Mouse (Mus musculus): ENCODE measurements around the gene Adgrb3. TPM values are rescaled to one million over a fixed set of nuclear protein-coding genes. Genes with fewer than 3 reads are reported as not detected.
"Not testable (repeated sequence)": the region's sequence is repeated elsewhere in the genome, so short reads cannot be mapped to it uniquely, and the experiment has no call there.

Gene Adgrb3
- polyA plus RNA-seq, 1 experiment: 54.7 TPM

- H3K27me3 ChIP-seq (ENCODE audit: control insufficient read depth, insufficient read depth, low read length): no peaks in the 10 kb centered on the region
- 78% methylated on average over 1 of the region's 1 CpGs for WGBS
- TF ChIP-seq POLR2A (IDR thresholded peaks at IDR 0.05; ENCODE audit: borderline replicate concordance, insufficient read depth, low read length): no peak
- TF ChIP-seq CTCF (IDR thresholded peaks at IDR 0.05; ENCODE audit: borderline replicate concordance, insufficient read depth, low read depth, low read length): no peak
Measured at GRCm38 (mm10) chr1:25652717-25653116, 176.8 kb downstream of the Adgrb3 start.

GRCm38 (mm10) chr1:25644256-25644655 is 185.3 kb downstream of the Adgrb3 start:
- TF ChIP-seq POLR2A (IDR thresholded peaks at IDR 0.05; ENCODE audit: borderline replicate concordance, insufficient read depth, low read length) (no peak), CTCF (IDR thresholded peaks at IDR 0.05; ENCODE audit: borderline replicate concordance, insufficient read depth, low read depth, low read length) (no peak)
- Histone ChIP-seq H3K4me3 (replicated peaks; ENCODE audit: insufficient read depth, low read depth, low read length) (no peak overlapping the region), H3K4me1 (ENCODE audit: control insufficient read depth, insufficient read depth, low read length) (no peaks in the 10 kb centered on the region), H3K27ac (ENCODE audit: insufficient read depth, low read length) (no peak overlapping the region), H3K27me3 (ENCODE audit: control insufficient read depth, insufficient read depth, low read length) (no peaks in the 10 kb centered on the region)
- 86% methylated on average over 5 of the region's 5 CpGs for WGBS
- DNase-seq: no peak

More at GRCm38 (mm10) chr1:25652717-25653116, 176.8 kb downstream of the Adgrb3 start:
- Histone ChIP-seq H3K27ac (ENCODE audit: insufficient read depth, low read length) (no peak overlapping the region), H3K4me1 (ENCODE audit: control insufficient read depth, insufficient read depth, low read length) (no peaks in the 10 kb centered on the region), H3K4me3 (replicated peaks; ENCODE audit: insufficient read depth, low read depth, low read length) (no peak overlapping the region)
- no peak for DNase-seq

DNA sequence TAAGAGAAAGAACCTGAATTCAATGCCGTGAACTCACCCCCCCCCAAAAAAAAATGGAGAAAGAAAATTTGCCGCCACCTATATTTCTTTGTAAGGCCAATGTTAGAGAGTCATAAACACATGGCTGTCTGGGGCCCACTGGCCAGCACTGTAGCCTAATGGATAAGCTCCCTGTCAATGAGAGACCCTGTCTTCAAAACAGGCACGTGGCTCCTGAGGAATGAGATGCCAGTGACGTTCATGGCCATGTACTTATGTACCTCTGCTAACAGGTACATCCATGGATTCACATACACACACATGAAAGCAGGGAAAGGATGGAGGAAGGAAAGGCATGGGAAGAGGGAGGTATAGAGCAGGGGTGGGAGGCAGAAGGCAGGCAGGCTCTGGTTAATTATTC is 208.0 kb downstream of the Adgrb3 start:
- Histone ChIP-seq H3K27me3 (ENCODE audit: control insufficient read depth, insufficient read depth, low read length) (no peaks in the 10 kb centered on the region), H3K4me3 (replicated peaks; ENCODE audit: insufficient read depth, low read depth, low read length) (no peak overlapping the region), H3K4me1 (ENCODE audit: control insufficient read depth, insufficient read depth, low read length) (peaks cover 4% of the 10 kb centered on the region; the same call in 1 of the 2 replicates), H3K27ac (ENCODE audit: insufficient read depth, low read length) (no peak overlapping the region)
- TF ChIP-seq CTCF (IDR thresholded peaks at IDR 0.05; ENCODE audit: borderline replicate concordance, insufficient read depth, low read depth, low read length) (no peak), POLR2A (IDR thresholded peaks at IDR 0.05; ENCODE audit: borderline replicate concordance, insufficient read depth, low read length) (no peak)
- DNase-seq: no peak
- 75% methylated on average over 4 of the region's 4 CpGs for WGBS

DNA sequence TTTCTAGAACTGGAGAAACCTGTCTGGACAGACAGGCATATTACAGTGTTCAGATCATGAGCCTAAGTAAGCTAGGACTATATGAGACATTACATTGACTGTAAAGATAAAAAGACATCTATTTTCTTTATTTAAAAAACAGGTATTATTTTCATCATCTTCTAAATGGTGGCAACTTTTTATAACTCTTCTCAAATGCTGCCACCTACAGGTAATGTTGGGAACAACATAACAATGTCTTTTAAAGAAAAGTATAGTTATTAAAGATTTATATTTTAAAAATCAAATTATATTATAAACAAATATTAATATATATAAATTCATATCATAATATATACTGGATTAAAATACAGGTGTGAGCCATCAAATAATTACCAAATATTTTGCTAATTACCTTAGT is 212.6 kb downstream of the Adgrb3 start:
- DNase-seq: peak in 1 of 2 experiments; percentile 27
- Histone ChIP-seq H3K27ac (ENCODE audit: insufficient read depth, low read length) (no peak overlapping the region), H3K4me1 (ENCODE audit: control insufficient read depth, insufficient read depth, low read length) (peaks cover 6% of the 10 kb centered on the region; the same call in 1 of the 2 replicates)

GRCm38 (mm10) chr1:25610776-25611175 is 218.7 kb downstream of the Adgrb3 start:
- H3K27me3 ChIP-seq (ENCODE audit: control insufficient read depth, insufficient read depth, low read length); H3K4me3 ChIP-seq (replicated peaks; ENCODE audit: insufficient read depth, low read depth, low read length); H3K27ac ChIP-seq (ENCODE audit: insufficient read depth, low read length); H3K4me1 ChIP-seq (ENCODE audit: control insufficient read depth, insufficient read depth, low read length): not testable (repeated sequence)
- peak; percentile 49 to 73 for DNase-seq

More for the DNA sequence above, 212.6 kb downstream of the Adgrb3 start:
- no peak for TF ChIP-seq POLR2A (IDR thresholded peaks at IDR 0.05; ENCODE audit: borderline replicate concordance, insufficient read depth, low read length)
- TF ChIP-seq CTCF (IDR thresholded peaks at IDR 0.05; ENCODE audit: borderline replicate concordance, insufficient read depth, low read depth, low read length): no peak
- no peak overlapping the region for H3K4me3 ChIP-seq (replicated peaks; ENCODE audit: insufficient read depth, low read depth, low read length)
- no peaks in the 10 kb centered on the region for H3K27me3 ChIP-seq (ENCODE audit: control insufficient read depth, insufficient read depth, low read length)

DNA sequence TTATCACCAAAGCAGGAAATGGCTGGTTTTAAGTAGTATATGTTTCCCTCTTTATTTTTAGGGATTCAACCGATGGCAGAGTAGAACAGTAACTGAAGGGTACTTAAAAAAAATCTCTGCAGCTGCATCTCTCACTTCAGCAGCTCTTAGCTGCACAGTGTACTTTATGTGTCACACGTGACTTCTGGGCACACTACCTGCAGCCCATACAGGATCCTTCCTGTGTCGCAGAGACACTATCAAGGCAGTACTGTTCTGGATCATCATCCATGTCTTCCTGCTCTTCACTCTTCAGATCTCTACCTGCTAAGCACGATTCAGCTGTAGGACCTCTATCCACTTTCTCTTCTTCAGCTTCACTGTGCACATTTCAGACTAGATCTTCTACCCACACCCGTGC is 230.6 kb downstream of the Adgrb3 start:
- no peak for DNase-seq
- WGBS: 94% methylated on average over 5 of the region's 5 CpGs
- no peaks in the 10 kb centered on the region for H3K4me1 ChIP-seq (ENCODE audit: control insufficient read depth, insufficient read depth, low read length)
- H3K27ac ChIP-seq (ENCODE audit: insufficient read depth, low read length): no peak overlapping the region
- H3K27me3 ChIP-seq (ENCODE audit: control insufficient read depth, insufficient read depth, low read length): no peaks in the 10 kb centered on the region
- no peak overlapping the region for H3K4me3 ChIP-seq (replicated peaks; ENCODE audit: insufficient read depth, low read depth, low read length)
- TF ChIP-seq CTCF (IDR thresholded peaks at IDR 0.05; ENCODE audit: borderline replicate concordance, insufficient read depth, low read depth, low read length): no peak
- TF ChIP-seq POLR2A (IDR thresholded peaks at IDR 0.05; ENCODE audit: borderline replicate concordance, insufficient read depth, low read length): no peak

DNA sequence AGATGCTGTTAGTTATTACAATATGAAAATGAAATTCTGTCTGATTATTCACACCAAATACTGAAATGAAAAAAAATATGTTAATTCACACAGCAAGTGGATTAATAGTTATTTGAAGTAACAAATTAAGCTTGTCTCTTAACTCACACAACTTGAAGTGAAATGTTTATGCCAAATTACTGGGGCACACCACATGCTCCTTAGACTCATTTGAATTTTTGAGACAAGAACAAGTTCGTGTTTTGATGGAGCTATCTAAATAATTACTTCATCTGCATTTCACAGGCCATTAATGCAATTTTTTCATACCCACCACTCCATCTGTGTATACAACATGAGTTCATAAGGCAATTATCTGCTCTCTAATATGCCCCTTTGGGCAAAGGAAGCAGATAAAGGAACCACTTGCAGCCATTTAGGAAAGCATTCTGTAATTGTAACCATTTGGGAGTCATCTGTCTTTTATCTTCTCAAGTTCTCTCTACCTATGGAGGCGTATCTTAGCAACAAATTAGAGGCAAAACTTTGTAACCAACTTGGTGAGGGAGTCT is 240.9 kb downstream of the Adgrb3 start:
- Histone ChIP-seq H3K4me3 (replicated peaks; ENCODE audit: insufficient read depth, low read depth, low read length) (no peak overlapping the region), H3K27me3 (ENCODE audit: control insufficient read depth, insufficient read depth, low read length) (no peaks in the 10 kb centered on the region), H3K4me1 (ENCODE audit: control insufficient read depth, insufficient read depth, low read length) (no peaks in the 10 kb centered on the region), H3K27ac (ENCODE audit: insufficient read depth, low read length) (no peak overlapping the region)
- 55% methylated on average over 2 of the region's 2 CpGs for WGBS
- DNase-seq: no peak
- no peak for TF ChIP-seq POLR2A (IDR thresholded peaks at IDR 0.05; ENCODE audit: borderline replicate concordance, insufficient read depth, low read length)
- TF ChIP-seq CTCF (IDR thresholded peaks at IDR 0.05; ENCODE audit: borderline replicate concordance, insufficient read depth, low read depth, low read length): no peak

DNA sequence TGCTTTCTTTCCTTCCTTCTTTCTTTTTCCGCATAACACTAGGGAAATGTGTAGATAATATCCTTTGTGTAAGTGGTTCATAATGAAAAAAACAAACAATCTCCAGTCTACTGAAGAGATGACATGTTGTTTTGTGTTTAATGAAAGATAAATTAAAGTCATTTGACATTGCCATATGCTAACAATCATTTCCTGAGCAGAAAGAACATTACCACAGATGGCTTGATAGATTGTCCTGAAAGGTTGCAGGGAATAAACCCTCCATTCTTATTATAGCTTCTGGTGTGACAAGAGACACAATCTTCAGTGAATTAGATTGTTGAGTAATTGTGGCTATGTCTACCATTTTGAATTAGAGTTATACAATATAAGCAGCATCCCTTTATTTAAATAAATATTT is 247.8 kb downstream of the Adgrb3 start:
- TF ChIP-seq POLR2A (IDR thresholded peaks at IDR 0.05; ENCODE audit: borderline replicate concordance, insufficient read depth, low read length) (no peak), CTCF (IDR thresholded peaks at IDR 0.05; ENCODE audit: borderline replicate concordance, insufficient read depth, low read depth, low read length) (no peak)
- Histone ChIP-seq H3K27ac (ENCODE audit: insufficient read depth, low read length) (no peak overlapping the region), H3K4me3 (replicated peaks; ENCODE audit: insufficient read depth, low read depth, low read length) (no peak overlapping the region), H3K27me3 (ENCODE audit: control insufficient read depth, insufficient read depth, low read length) (no peaks in the 10 kb centered on the region), H3K4me1 (ENCODE audit: control insufficient read depth, insufficient read depth, low read length) (peaks cover 2% of the 10 kb centered on the region; the same call in 1 of the 2 replicates)
- DNase-seq: peak in 1 of 2 experiments; percentile 59
- 62% methylated on average over 1 of the region's 1 CpGs for WGBS
